Mouse (Mus musculus) intestine, postnatal 0 days (tissue): ENCODE results near the gene Oasl1. TPM values are rescaled to one million over a fixed set of nuclear protein-coding genes. Genes with fewer than 3 reads are reported as not detected.
"Not testable (repeated sequence)": the region's sequence is repeated elsewhere in the genome, so short reads cannot be mapped to it uniquely, and the experiment has no call there.

ENCODE experiments used
- ATAC-seq: fragments of 200-750 bp; cut with Nextera tagmentation; 2 replicates; pipeline ENCODE4 v1.8.0; 2017; ENCODE audit warnings: mild to moderate bottlenecking, moderate TSS enrichment, moderate library complexity
- H3K27ac ChIP-seq: fragments of 300-500 bp; sonication (generic); 2 replicates; pipeline ENCODE4 v1.5.1; 2014; ENCODE audit warnings: mild to moderate bottlenecking, low read depth, low read length, moderate library complexity
- H3K27me3 ChIP-seq: fragments of 300-500 bp; sonication (generic); replicated peaks from 2 replicates; pipeline ENCODE4 v1.6.1; 2014; ENCODE audit warnings: low read length, mixed read lengths; ENCODE audit not compliant: control insufficient read depth, insufficient read depth
- H3K36me3 ChIP-seq: fragments of 300-500 bp; sonication (generic); 2 replicates; pipeline ENCODE4 v1.6.1; 2014; ENCODE audit warnings: mild to moderate bottlenecking, moderate library complexity; ENCODE audit not compliant: control insufficient read depth, insufficient read depth
- H3K4me1 ChIP-seq: fragments of 300-500 bp; sonication (generic); replicated peaks from 2 replicates; pipeline ENCODE4 v1.6.1; 2014; ENCODE audit warnings: antibody characterized with exemption, low read length, mixed read lengths; ENCODE audit not compliant: control insufficient read depth, insufficient read depth
- H3K4me2 ChIP-seq: fragments of 300-500 bp; sonication (generic); replicated peaks from 2 replicates; pipeline ENCODE4 v1.6.1; 2014; ENCODE audit warnings: low read depth, mild to moderate bottlenecking, moderate library complexity
- H3K4me3 ChIP-seq: fragments of 300-500 bp; sonication (generic); 2 replicates; pipeline ENCODE4 v1.5.1; 2014; ENCODE audit warnings: low read depth, low read length
- H3K9ac ChIP-seq: fragments of 300-500 bp; sonication (generic); 2 replicates; pipeline ENCODE4 v1.6.1; 2014; ENCODE audit warnings: mild to moderate bottlenecking, low read depth, low read length
- H3K9me3 ChIP-seq: fragments of 300-500 bp; sonication (generic); 2 replicates; pipeline ENCODE4 v1.6.1; 2016; ENCODE audit warnings: mixed run types; ENCODE audit not compliant: control insufficient read depth
- CTCF ChIP-seq: sonication (generic); IDR thresholded peaks from 2 replicates; pipeline ENCODE4 v1.5.1; 2016; ENCODE audit warnings: low read depth, mild to moderate bottlenecking, control low read depth, antibody characterized with exemption, moderate library complexity
- WGBS: fragments of 180-500 bp; shearing (Covaris S2); extraction: QIAGEN DNeasy Blood & Tissue Kit; methylation state at CpG from one replicate; pipeline ENCODE4 v1.1.7; 2014; 5-methylcytosine and 5-hydroxymethylcytosine counted together
- polyA plus RNA-seq: library from polyadenylated mRNA; unstranded; fragments of >200 nt; fragmentation: Nextera tagmentation; extraction: Ambion mirVana; gene quantifications from 2 replicates; pipeline ENCODE4 v1.2.1, GENCODE M21; 2015

Oasl1 gene
- polyA plus RNA-seq, 1 experiment from 2014 or later, result 25.5 TPM

DNA sequence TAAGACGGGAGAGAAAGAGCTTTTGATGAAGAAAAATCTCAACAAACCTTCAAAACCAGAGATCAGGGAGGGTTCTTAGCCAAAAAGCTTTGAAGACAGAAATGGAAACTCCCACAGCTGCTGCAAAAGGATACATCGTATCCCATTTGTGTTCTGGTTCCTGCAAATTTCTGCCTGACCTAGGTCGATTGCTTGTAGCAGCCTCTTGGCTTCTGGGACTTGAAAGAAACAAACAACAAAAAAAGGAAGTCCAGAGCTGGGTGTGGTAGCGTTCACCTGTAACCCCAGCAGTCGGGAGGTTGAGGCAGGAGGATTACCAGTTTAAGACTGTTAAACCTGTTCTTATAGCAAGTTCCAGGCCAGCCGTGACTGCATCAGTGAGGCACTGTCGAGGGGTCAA, 24.2 kb upstream of the Oasl1 start:
- H3K4me2 ChIP-seq, result peak overlapping the region; percentile 63
- ATAC-seq, result no peak
- H3K4me3 ChIP-seq, result 0 out of 2 replicates have a peak overlapping the region, but pooled peaks have one; percentile 46
- H3K27me3 ChIP-seq, result no peaks in the 10 kb centered on the region
- 76% methylated on average over 7 of the region's 7 CpGs for WGBS
- no peak overlapping the region for H3K27ac ChIP-seq
- no peaks in the 10 kb centered on the region for H3K9me3 ChIP-seq
- no peak overlapping the region for H3K9ac ChIP-seq
- no peaks in the 10 kb centered on the region for H3K4me1 ChIP-seq
- TF ChIP-seq CTCF, result no peak
- H3K36me3 ChIP-seq, result peaks cover 9% of the 10 kb centered on the region; the same call in 1 of the 2 replicates

DNA sequence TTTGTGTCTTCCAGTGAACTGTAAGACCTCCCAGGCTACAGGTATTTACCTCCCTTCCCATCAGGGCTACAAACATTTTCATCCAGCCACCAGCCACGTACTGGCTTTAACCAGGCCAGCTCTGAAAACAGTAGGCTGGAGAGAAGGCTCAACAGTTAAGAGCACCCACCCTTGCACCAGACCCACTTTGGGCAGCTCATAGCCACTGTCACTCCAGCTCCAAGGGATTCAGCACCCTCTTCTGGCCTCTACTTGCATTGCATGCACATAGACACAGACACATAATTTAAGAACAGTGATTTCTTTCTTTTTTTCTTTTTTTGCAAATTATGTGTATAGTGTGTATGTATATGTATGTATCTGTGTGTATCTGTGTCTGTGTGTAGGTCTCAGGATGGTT, 20.6 kb upstream of the Oasl1 start:
- Histone ChIP-seq H3K4me3 (no peak overlapping the region), H3K9me3 (no peaks in the 10 kb centered on the region), H3K27me3 (no peaks in the 10 kb centered on the region), H3K4me2 (no peak overlapping the region), H3K4me1 (no peaks in the 10 kb centered on the region), H3K9ac (no peak overlapping the region), H3K27ac (no peak overlapping the region), H3K36me3 (peaks cover 38% of the 10 kb centered on the region)
- TF ChIP-seq CTCF, result peak; percentile 84
- WGBS, result 43% methylated on average over 1 of the region's 1 CpGs
- no peak for ATAC-seq

DNA sequence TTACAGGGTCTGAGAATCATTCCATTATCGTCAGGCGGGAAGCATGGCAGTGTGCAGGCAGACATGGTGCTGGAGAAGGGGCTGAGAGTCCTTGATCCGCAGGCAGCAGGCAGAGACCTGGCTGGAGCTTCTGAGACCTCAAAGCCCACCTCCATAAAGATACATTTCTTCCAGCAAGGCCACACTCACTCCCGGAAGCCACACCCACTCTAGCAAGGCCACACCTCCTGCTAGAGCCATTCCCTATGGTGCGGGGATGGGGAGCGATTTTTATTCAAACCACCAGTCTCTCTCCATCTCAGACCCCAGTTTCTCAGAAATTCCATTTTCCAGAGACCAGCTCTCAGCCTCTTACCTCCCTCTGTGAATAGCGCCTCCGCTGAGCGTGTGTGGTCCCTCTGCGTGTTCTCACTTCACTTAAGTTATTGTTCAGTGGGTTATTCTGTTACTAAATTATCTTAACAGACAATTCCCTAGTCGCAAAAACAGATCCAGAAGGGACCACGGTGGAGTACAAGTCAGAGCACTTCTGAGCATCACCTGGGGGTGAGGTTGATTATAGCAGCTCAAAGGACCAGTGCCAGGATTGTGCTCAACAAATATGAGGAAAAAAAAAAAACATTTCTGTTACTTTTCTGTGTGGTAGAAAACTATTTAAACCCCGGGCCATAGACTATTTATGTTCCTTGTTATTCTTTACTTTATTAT, 14.3 kb upstream of the Oasl1 start:
- Histone ChIP-seq H3K4me3 (no peak overlapping the region), H3K4me1 (no peaks in the 10 kb centered on the region), H3K4me2 (no peak overlapping the region), H3K9ac (no peak overlapping the region), H3K9me3 (no peaks in the 10 kb centered on the region), H3K27me3 (no peaks in the 10 kb centered on the region), H3K27ac (no peak overlapping the region), H3K36me3 (peaks cover 51% of the 10 kb centered on the region)
- TF ChIP-seq CTCF, result no peak
- 57% methylated on average over 13 of the region's 13 CpGs for WGBS
- no peak for ATAC-seq

DNA sequence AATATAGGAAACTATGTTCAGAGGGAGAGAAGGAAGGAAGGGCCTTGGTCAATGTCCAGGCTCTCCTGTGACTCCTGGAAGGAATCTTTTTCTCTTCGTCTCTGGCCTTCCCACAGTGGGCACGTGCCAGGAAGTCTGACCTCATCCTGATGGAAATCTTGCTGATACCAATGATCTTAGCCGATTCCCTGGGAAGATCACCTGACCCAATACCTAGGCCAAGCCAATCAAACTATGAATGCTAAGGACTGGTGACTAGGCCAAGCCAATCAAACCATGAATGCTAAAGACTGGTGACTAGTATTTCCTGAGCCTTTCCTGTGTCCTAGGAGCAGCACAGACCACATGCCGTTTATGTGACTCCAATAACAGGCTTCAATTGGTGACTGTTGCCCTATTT, 9.4 kb upstream of the Oasl1 start:
- TF ChIP-seq CTCF, result no peak
- Histone ChIP-seq H3K36me3 (peaks cover 18% of the 10 kb centered on the region), H3K27me3 (no peaks in the 10 kb centered on the region), H3K4me1 (no peaks in the 10 kb centered on the region), H3K4me2 (no peak overlapping the region), H3K9me3 (no peaks in the 10 kb centered on the region), H3K9ac (no peak overlapping the region), H3K27ac (no peak overlapping the region), H3K4me3 (no peak overlapping the region)
- peak; percentile 59 for ATAC-seq
- WGBS, result 58% methylated on average over 4 of the region's 4 CpGs

DNA sequence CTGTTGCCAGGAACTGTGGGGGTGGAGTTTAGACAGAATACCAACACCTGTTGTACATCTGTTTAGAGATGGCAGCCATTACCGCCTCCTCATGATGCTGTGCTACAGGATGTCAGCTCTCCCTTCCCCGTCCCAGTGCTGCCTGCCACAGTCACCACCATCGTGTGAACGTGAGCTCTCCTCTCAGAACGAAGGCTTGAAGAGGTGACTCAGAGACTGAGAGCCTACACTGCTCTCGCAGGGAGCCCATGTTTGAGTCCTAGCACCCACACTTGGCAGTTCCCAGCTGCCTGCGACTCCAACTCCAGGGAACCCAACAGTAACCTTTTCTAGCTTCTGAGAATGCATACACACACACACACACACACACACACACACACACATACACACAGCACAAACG, 8.2 kb upstream of the Oasl1 start:
- H3K9ac ChIP-seq, result no peak overlapping the region
- H3K4me3 ChIP-seq, result no peak overlapping the region
- no peak overlapping the region for H3K4me2 ChIP-seq
- no peaks in the 10 kb centered on the region for H3K27me3 ChIP-seq
- peaks cover 16% of the 10 kb centered on the region for H3K36me3 ChIP-seq
- WGBS, result 76% methylated on average over 8 of the region's 8 CpGs
- no peaks in the 10 kb centered on the region for H3K9me3 ChIP-seq
- ATAC-seq, result no peak
- no peak overlapping the region for H3K27ac ChIP-seq
- TF ChIP-seq CTCF, result no peak
- H3K4me1 ChIP-seq, result no peaks in the 10 kb centered on the region

DNA sequence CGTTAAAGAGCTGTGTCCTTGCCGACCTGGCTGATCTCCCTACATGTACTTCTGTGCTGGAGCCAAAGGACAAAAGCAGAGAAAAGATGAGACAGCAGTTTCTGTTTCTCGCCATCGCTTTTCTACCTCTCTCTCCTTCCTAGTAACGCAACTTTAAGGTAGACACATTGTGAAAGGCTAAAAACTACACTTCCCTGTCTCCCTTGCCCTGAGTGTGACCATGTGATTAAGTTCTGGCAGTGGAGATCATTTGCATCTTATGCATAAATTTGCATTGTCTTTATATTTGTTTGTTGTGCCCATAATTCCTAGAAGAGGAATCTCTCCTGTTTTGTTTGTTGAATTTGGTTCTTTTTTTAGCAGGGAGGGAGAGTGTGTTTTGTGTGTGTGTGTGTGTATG, 7.2 kb upstream of the Oasl1 start:
- Histone ChIP-seq H3K4me3 (no peak overlapping the region), H3K9ac (no peak overlapping the region), H3K4me1 (no peaks in the 10 kb centered on the region), H3K27ac (no peak overlapping the region), H3K27me3 (no peaks in the 10 kb centered on the region), H3K36me3 (peaks cover 13% of the 10 kb centered on the region), H3K9me3 (no peaks in the 10 kb centered on the region), H3K4me2 (no peak overlapping the region)
- 65% methylated on average over 5 of the region's 5 CpGs for WGBS
- ATAC-seq, result no peak
- no peak for TF ChIP-seq CTCF

DNA sequence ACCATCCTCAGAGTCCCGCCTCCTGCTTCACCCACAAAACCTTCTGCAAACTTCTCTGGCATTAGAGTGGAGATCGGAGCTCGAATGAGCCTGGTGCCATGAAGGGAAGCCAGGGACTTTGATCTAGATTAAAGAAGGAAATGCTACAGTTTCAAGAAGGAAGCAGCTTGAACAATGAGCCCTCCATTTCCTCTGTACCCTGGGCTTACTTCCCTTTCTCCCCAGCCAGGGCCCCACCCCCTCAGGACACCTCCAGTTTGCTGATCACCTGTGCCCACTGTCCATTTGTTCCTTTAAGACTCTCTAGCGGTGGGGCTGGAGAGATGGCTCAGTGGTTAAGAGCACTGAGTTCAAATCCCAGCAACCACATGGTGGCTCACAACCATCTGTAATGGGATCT, 6.3 kb upstream of the Oasl1 start:
- Histone ChIP-seq H3K36me3 (peaks cover 4% of the 10 kb centered on the region; the same call in 1 of the 2 replicates), H3K9ac (no peak overlapping the region), H3K4me1 (no peaks in the 10 kb centered on the region), H3K4me2 (no peak overlapping the region), H3K9me3 (no peaks in the 10 kb centered on the region), H3K27ac (no peak overlapping the region), H3K4me3 (no peak overlapping the region), H3K27me3 (no peaks in the 10 kb centered on the region)
- no peak for TF ChIP-seq CTCF
- no peak for ATAC-seq
- WGBS, result 71% methylated on average over 4 of the region's 4 CpGs

DNA sequence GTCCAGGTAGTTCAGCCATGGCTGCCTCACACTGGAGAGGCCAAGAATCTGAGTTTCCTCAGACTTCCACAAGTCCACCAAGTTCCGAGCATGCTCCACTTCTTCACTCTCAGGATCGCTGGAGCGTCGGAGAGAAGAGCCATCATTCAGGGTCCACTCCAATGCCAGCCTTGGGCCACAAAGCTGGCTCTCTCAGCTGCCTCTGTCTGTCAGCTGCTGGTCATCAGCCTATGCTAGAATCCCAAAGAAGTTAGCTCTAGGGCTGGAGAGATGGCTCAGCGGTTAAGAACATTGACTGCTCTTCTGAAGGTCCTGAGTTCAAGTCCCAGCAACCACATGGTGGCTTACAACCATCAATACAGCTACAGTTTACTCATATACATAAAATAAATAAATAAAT, 5.7 kb upstream of the Oasl1 start:
- not testable (repeated sequence) for H3K4me3 ChIP-seq, H3K4me2 ChIP-seq, H3K9me3 ChIP-seq, H3K36me3 ChIP-seq, H3K9ac ChIP-seq, H3K4me1 ChIP-seq, H3K27ac ChIP-seq, ATAC-seq, H3K27me3 ChIP-seq
- 88% methylated on average over 5 of the region's 5 CpGs for WGBS
